ENCODE assay signal across 9 mouse cellular contexts in the genomic region with DNA sequence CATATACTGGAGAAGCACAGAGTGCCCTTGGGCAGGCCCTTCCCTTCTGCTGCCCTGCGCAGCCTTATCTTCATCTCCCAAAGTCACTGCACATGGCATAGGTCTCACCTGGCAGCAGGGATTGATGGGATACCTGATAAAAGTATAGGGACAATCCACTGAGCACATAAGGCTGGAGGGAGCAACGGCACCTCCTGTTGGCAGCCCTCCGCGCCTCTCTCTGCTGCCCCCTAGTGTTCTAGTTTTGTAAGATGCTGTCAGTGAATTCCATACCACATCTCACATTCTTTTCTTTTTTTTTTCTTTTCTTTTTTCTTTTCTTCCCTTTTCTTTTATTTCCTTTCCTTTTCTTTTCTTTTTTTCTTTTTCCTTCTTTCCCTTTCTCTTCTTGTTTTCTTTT.
DNase-seq lines count a peak whose midpoint lies in the region; ATAC-seq and TF ChIP-seq lines count a peak whose summit lies in the region.
"Had no signal": no experiment of that assay in that cellular context is flagged by ENCODE, and none has a peak within 500 bp of the region (broad histone marks: within the 10 kb centered on the region; RNA-seq: fewer than 3 reads in every experiment).

No protein-coding gene starts in this region.

- DNase-seq in kidney, adult 8-10 months = peak; percentile 7 to 38
- DNase-seq in G1E (ENCODE audit: low spot score) = no peak
- peak; percentile 9 for DNase-seq in c-Kit-negative CD71-positive TER-119-positive erythroid progenitor cells, embryonic 14.5 days (ENCODE audit: low read depth, low spot score)
- DNase-seq in frontal cortex, postnatal 14 days (ENCODE audit: low spot score in 2 of 2) = peak; percentile 34 to 44
- DNase-seq in limb, embryonic 10.5 days (ENCODE audit: low spot score) = peak; percentile 56
- peak; percentile 69 for DNase-seq in retina, postnatal 1 day
- no peak for DNase-seq in urinary bladder, postnatal 36 days (ENCODE audit: low spot score in 2 of 2)

- WGBS in kidney, embryonic 15.5 days = 13% methylated on average over 4 of the region's 4 CpGs
- WGBS in limb, embryonic 10.5 days = 19% methylated on average over 4 of the region's 4 CpGs

- H3K9me3 ChIP-seq in kidney, embryonic 15.5 days (replicated peaks) = no peaks in the 10 kb centered on the region
- H3K9me3 ChIP-seq in G1E (replicated peaks) = peaks cover 34% of the 10 kb centered on the region
- no peaks in the 10 kb centered on the region for H3K9me3 ChIP-seq in limb, embryonic 10.5 days (replicated peaks)

- H3K4me1 ChIP-seq in kidney, embryonic 15.5 days = no peaks in the 10 kb centered on the region
- H3K4me1 ChIP-seq in G1E (ENCODE audit: insufficient read depth, low read depth, low read length) = no peaks in the 10 kb centered on the region
- H3K4me1 ChIP-seq in limb, embryonic 10.5 days = no peaks in the 10 kb centered on the region

- no peak overlapping the region for H3K27ac ChIP-seq in kidney, embryonic 15.5 days
- H3K27ac ChIP-seq in limb, embryonic 10.5 days = no peak overlapping the region

- H3K9ac ChIP-seq in kidney, embryonic 15.5 days = no peak overlapping the region

- ATAC-seq in kidney, embryonic 15.5 days (replicated peaks; ENCODE audit: low FRiP score) = no peak
- no peak for ATAC-seq in G1E (ENCODE audit: extremely low read depth, insufficient number of reproducible peaks, low FRiP score, poor library complexity, severe bottlenecking)

- H3K27me3 ChIP-seq in kidney, embryonic 15.5 days = 0 out of 2 replicates have a peak, but pooled peaks cover 4% of the 10 kb centered on the region
- H3K27me3 ChIP-seq in G1E (ENCODE audit: insufficient read depth, low read length) = no peaks in the 10 kb centered on the region
- no peaks in the 10 kb centered on the region for H3K27me3 ChIP-seq in limb, embryonic 10.5 days (ENCODE audit: low read depth, poor library complexity, severe bottlenecking)

- TF ChIP-seq CTCF in G1E (IDR thresholded peaks at IDR 0.05; ENCODE audit: low read depth, low read length) = peak; percentile 41; the same call in 1 of the 2 replicates

- H3K4me3 ChIP-seq in kidney, embryonic 15.5 days (replicated peaks) = no peak overlapping the region
- H3K4me3 ChIP-seq in G1E (ENCODE audit: low read depth, low read length) = no peak overlapping the region
- H3K4me3 ChIP-seq in limb, embryonic 10.5 days = no peak overlapping the region
- H3K4me3 ChIP-seq: myocyte had no signal

- no peaks in the 10 kb centered on the region for H3K36me3 ChIP-seq in kidney, embryonic 15.5 days
- no peaks in the 10 kb centered on the region for H3K36me3 ChIP-seq in G1E (replicated peaks)
- H3K36me3 ChIP-seq in limb, embryonic 10.5 days = no peaks in the 10 kb centered on the region

- H3K4me2 ChIP-seq in kidney, embryonic 15.5 days = no peak overlapping the region

Comparison
In these comparisons a context has a peak if more than half of its experiments do, and no peak if none do; other contexts are left out.
1. DNase-seq: peak in kidney, adult 8-10 months (2 of 2), c-Kit-negative CD71-positive TER-119-positive erythroid progenitor cells, embryonic 14.5 days (single experiment), frontal cortex, postnatal 14 days (2 of 2), limb, embryonic 10.5 days (single experiment) and retina, postnatal 1 day (single experiment); none in G1E (single experiment) and urinary bladder, postnatal 36 days (0 of 2).